Mouse (Mus musculus) intestine, embryonic 16.5 days (tissue): Measurements from ENCODE around the gene Myo19. TPM values are rescaled to one million over a fixed set of nuclear protein-coding genes. Genes with fewer than 3 reads are reported as not detected.

Experiments used
- ATAC-seq: fragments of 200-750 bp; cut with Nextera tagmentation; 2 replicates; pipeline ENCODE4 v1.8.0; 2017; ENCODE audit warnings: moderate TSS enrichment, moderate library complexity
- H3K27ac ChIP-seq: fragments of 300-500 bp; sonication (generic); 2 replicates; pipeline ENCODE4 v1.5.1; 2014; ENCODE audit warnings: mild to moderate bottlenecking, low read length
- H3K27me3 ChIP-seq: fragments of 300-500 bp; sonication (generic); replicated peaks from 2 replicates; pipeline ENCODE4 v1.6.1; 2014; ENCODE audit warnings: low read length, control low read depth, mixed read lengths; ENCODE audit not compliant: control insufficient read depth, insufficient read depth
- H3K36me3 ChIP-seq: fragments of 300-500 bp; sonication (generic); 2 replicates; pipeline ENCODE4 v1.6.1; 2014; ENCODE audit warnings: low read length, control low read depth; ENCODE audit not compliant: control insufficient read depth, insufficient read depth
- H3K4me1 ChIP-seq: fragments of 300-500 bp; sonication (generic); 2 replicates; pipeline ENCODE4 v1.6.1; 2014; ENCODE audit warnings: low read length, control low read depth, mixed read lengths; ENCODE audit not compliant: control insufficient read depth, insufficient read depth
- H3K4me2 ChIP-seq: fragments of 300-500 bp; sonication (generic); 2 replicates; pipeline ENCODE4 v1.6.1; 2014; ENCODE audit warnings: low read depth, low read length, control low read depth
- H3K4me3 ChIP-seq: fragments of 300-500 bp; sonication (generic); 2 replicates; pipeline ENCODE4 v1.5.1; 2014; ENCODE audit warnings: mild to moderate bottlenecking, low read length
- H3K9ac ChIP-seq: fragments of 300-500 bp; sonication (generic); 2 replicates; pipeline ENCODE4 v1.6.1; 2014; ENCODE audit warnings: low read depth, low read length
- H3K9me3 ChIP-seq: fragments of 300-500 bp; sonication (generic); 2 replicates; pipeline ENCODE4 v1.6.1; 2016; ENCODE audit warnings: low read length, control low read depth; ENCODE audit not compliant: control insufficient read depth
- WGBS: fragments of 180-500 bp; shearing (Covaris S2); extraction: QIAGEN DNeasy Blood & Tissue Kit; methylation state at CpG from one replicate; pipeline ENCODE4 v1.1.7; 2014; 5-methylcytosine and 5-hydroxymethylcytosine counted together
- microRNA-seq: library from miRNA; unstranded; fragments of <30 nt; microRNA quantifications from one replicate; pipeline ENCODE4, GENCODE M21; 2016
- polyA plus RNA-seq: library from polyadenylated mRNA; unstranded; fragments of >200 nt; fragmentation: Nextera tagmentation; extraction: Ambion mirVana; gene quantifications from 2 replicates; pipeline ENCODE4 v1.2.1, GENCODE M21; 2015

Gene Myo19
- polyA plus RNA-seq, 1 experiment from 2014 or later: 7.5 TPM

GRCm38 (mm10) chr11:84960291-84960690, 80.3 kb downstream of the Myo19 start:
- H3K9me3 ChIP-seq: no peaks in the 10 kb centered on the region
- peaks cover 13% of the 10 kb centered on the region for H3K4me1 ChIP-seq
- WGBS: 46% methylated on average over 3 of the region's 3 CpGs
- no peaks in the 10 kb centered on the region for H3K36me3 ChIP-seq
- no peak overlapping the region for H3K27ac ChIP-seq
- no peak overlapping the region for H3K4me2 ChIP-seq
- no peak overlapping the region for H3K4me3 ChIP-seq
- no peak for ATAC-seq
- H3K9ac ChIP-seq: no peak overlapping the region
- H3K27me3 ChIP-seq: peaks cover 35% of the 10 kb centered on the region

GRCm38 (mm10) chr11:84960780-84961179, 80.8 kb downstream of the Myo19 start:
- no peak overlapping the region for H3K4me3 ChIP-seq

More at GRCm38 (mm10) chr11:84960780-84961179, 80.8 kb downstream of the Myo19 start:
- 70% methylated on average over 6 of the region's 6 CpGs for WGBS
- H3K27me3 ChIP-seq: peaks cover 35% of the 10 kb centered on the region
- H3K4me1 ChIP-seq: peaks cover 13% of the 10 kb centered on the region
- no peak overlapping the region for H3K27ac ChIP-seq
- H3K4me2 ChIP-seq: no peak overlapping the region
- no peak for ATAC-seq
- H3K9ac ChIP-seq: no peak overlapping the region
- H3K9me3 ChIP-seq: no peaks in the 10 kb centered on the region
- H3K36me3 ChIP-seq: no peaks in the 10 kb centered on the region

Small RNA genes within 50 kb of the gene (microRNA-seq; reads per million reads assigned to microRNA genes)
- not detected for gene Gm23564

Other genes starting within 250 kb of the Myo19 start
- 14.6 and 15.0 TPM in 2 replicates for gene Mrm1, start 60.6 kb upstream of the Myo19 start, polyA plus RNA-seq
- 105 and 126 TPM in 2 replicates for gene Dhrs11, start 51.2 kb upstream of the Myo19 start, polyA plus RNA-seq
- 73.7 and 76.8 TPM in 2 replicates for gene Ggnbp2, start 9.3 kb upstream of the Myo19 start, polyA plus RNA-seq
- gene Pigw, start 137 bp downstream of the Myo19 start, polyA plus RNA-seq: 2.7 and 2.9 TPM in 2 replicates
- gene Znhit3, start 36.2 kb downstream of the Myo19 start, polyA plus RNA-seq: 43.6 and 49.6 TPM in 2 replicates
- 0.15 and 0.32 TPM in 2 replicates for gene Car4, start 77.6 kb downstream of the Myo19 start, polyA plus RNA-seq